Mouse (Mus musculus) neural tube, embryonic 11.5 days (tissue): ENCODE measurements around the gene Neto2. TPM values are rescaled to one million over a fixed set of nuclear protein-coding genes. Genes with fewer than 3 reads are reported as not detected.
A peak's percentile ranks its signal among the peaks of the same experiment; 100 is the strongest.

Experiments
- ATAC-seq: fragments of 200-750 bp; cut with Nextera tagmentation; 2 replicates; pipeline ENCODE4 v1.8.0; 2017; ENCODE audit warnings: moderate number of reproducible peaks, mild to moderate bottlenecking, moderate TSS enrichment, moderate library complexity; ENCODE audit not compliant: insufficient read depth, low FRiP score, low TSS enrichment
- DNase-seq: peaks from one replicate; pipeline ENCODE4 v3.0.0-alpha.2; 2015; ENCODE audit warnings: low spot score
- H3K27ac ChIP-seq: fragments of 300-500 bp; sonication (generic); 2 replicates; pipeline ENCODE4 v1.5.1; 2014; ENCODE audit warnings: low read depth, mild to moderate bottlenecking, low read length
- H3K27me3 ChIP-seq: fragments of 300-500 bp; sonication (generic); 2 replicates; pipeline ENCODE4 v1.6.1; 2014; ENCODE audit warnings: mild to moderate bottlenecking, low read length, mixed read lengths; ENCODE audit not compliant: control insufficient read depth, insufficient read depth
- H3K36me3 ChIP-seq: fragments of 300-500 bp; sonication (generic); 2 replicates; pipeline ENCODE4 v1.6.1; 2014; ENCODE audit warnings: mild to moderate bottlenecking, low read length, moderate library complexity, mixed read lengths; ENCODE audit not compliant: control insufficient read depth, insufficient read depth
- H3K4me1 ChIP-seq: fragments of 300-500 bp; sonication (generic); 2 replicates; pipeline ENCODE4 v1.6.1; 2014; ENCODE audit warnings: low read length, mixed read lengths; ENCODE audit not compliant: control insufficient read depth, insufficient read depth
- H3K4me2 ChIP-seq: fragments of 300-500 bp; sonication (generic); 2 replicates; pipeline ENCODE4 v1.6.1; 2014; ENCODE audit warnings: low read depth, mild to moderate bottlenecking, moderate library complexity
- H3K4me3 ChIP-seq: fragments of 300-500 bp; sonication (generic); 2 replicates; pipeline ENCODE4 v1.5.1; 2014; ENCODE audit warnings: low read depth, low read length
- H3K9ac ChIP-seq: fragments of 300-500 bp; sonication (generic); 2 replicates; pipeline ENCODE4 v1.6.1; 2014; ENCODE audit warnings: mild to moderate bottlenecking, low read length
- H3K9me3 ChIP-seq: fragments of 300-500 bp; sonication (generic); 2 replicates; pipeline ENCODE4 v1.6.1; 2016; ENCODE audit warnings: low read length; ENCODE audit not compliant: control insufficient read depth
- WGBS: fragments of 180-500 bp; shearing (Covaris S2); extraction: QIAGEN DNeasy Blood & Tissue Kit; methylation state at CpG from one replicate; pipeline ENCODE4 v1.1.7; 2014; 5-methylcytosine and 5-hydroxymethylcytosine counted together
- polyA plus RNA-seq: library from polyadenylated mRNA; unstranded; fragments of >200 nt; fragmentation: Nextera tagmentation; extraction: Ambion mirVana; gene quantifications from 2 replicates; pipeline ENCODE4 v1.2.1, GENCODE M21; 2014

The Neto2 gene
- polyA plus RNA-seq, 1 experiment from 2014 or later, result 28.5 TPM

DNA sequence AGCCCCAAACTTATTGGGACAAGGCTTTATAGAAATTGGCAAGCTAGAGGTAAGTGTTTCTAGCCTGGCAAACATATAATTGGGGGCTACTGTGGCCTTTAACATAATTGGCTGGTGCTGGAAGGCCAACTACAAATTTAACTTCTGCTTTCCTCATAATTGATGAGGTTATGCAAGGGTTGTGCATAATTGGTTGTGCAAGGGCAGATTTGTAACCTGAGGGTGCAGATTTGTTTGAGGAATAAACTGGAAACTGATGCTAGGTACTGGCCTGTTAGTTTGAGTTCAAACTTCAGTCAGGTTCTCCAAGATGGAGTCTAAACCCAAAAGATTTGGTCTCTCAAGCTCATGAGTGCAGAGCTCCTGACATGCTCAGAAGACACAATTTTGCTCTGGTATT lies 92.9 kb downstream of the Neto2 start:
- H3K4me1 ChIP-seq, result no peaks in the 10 kb centered on the region
- no peaks in the 10 kb centered on the region for H3K27me3 ChIP-seq
- no peaks in the 10 kb centered on the region for H3K9me3 ChIP-seq
- H3K4me3 ChIP-seq, result no peak overlapping the region
- no peak for DNase-seq
- no peaks in the 10 kb centered on the region for H3K36me3 ChIP-seq
- ATAC-seq, result no peak
- no peak overlapping the region for H3K27ac ChIP-seq
- no peak overlapping the region for H3K4me2 ChIP-seq
- no peak overlapping the region for H3K9ac ChIP-seq

DNA sequence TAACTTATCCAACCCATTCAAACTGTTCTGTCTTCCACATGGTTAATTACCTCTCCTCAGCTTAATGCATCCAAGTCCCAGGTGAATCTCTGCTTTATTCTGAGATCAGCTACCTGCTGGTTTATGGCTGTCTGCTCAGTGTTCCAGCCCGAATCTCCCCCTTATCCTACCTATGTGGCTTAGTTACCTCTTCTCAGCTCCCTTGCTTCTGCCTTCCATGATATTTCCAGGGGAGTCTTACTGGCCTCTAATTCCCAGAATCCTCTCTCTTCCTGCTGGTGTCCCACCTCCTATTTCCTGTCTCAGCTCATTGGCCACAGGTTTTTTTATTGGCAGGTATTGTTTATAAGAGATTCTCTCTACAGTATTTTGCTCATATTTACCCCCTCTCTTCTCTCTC lies 93.8 kb downstream of the Neto2 start:
- H3K9me3 ChIP-seq, result no peaks in the 10 kb centered on the region
- ATAC-seq (no peak), DNase-seq (no peak)
- no peaks in the 10 kb centered on the region for H3K27me3 ChIP-seq
- H3K9ac ChIP-seq, result no peak overlapping the region
- no peak overlapping the region for H3K4me3 ChIP-seq
- H3K36me3 ChIP-seq, result no peaks in the 10 kb centered on the region
- H3K4me2 ChIP-seq, result no peak overlapping the region
- 61% methylated on average over 1 of the region's 1 CpGs for WGBS
- no peaks in the 10 kb centered on the region for H3K4me1 ChIP-seq
- no peak overlapping the region for H3K27ac ChIP-seq

DNA sequence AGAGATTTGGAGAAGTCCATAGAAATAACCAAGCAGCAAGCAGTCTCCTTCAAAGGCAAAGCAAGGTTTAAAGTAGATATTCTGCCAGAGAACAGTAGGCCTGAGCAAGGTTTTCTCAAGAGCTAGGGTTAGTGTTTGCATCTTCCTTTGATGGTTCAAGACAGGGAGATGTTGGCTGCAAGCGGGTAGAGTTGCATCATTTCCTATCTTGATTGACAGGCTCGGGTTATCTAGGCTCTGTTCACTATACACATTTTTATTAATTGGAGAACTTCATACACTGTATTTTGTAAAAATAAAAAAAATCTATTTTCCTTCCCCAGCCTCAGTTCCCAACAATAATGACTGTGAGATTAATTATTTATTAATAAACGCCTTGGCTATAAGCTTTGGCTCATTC lies 94.2 kb downstream of the Neto2 start:
- ATAC-seq (no peak), DNase-seq (no peak)
- no peak overlapping the region for H3K27ac ChIP-seq
- H3K9ac ChIP-seq, result no peak overlapping the region
- H3K4me2 ChIP-seq, result no peak overlapping the region
- 86% methylated on average over 3 of the region's 3 CpGs for WGBS
- no peaks in the 10 kb centered on the region for H3K27me3 ChIP-seq
- H3K4me3 ChIP-seq, result no peak overlapping the region
- H3K9me3 ChIP-seq, result no peaks in the 10 kb centered on the region
- no peaks in the 10 kb centered on the region for H3K4me1 ChIP-seq
- H3K36me3 ChIP-seq, result no peaks in the 10 kb centered on the region

DNA sequence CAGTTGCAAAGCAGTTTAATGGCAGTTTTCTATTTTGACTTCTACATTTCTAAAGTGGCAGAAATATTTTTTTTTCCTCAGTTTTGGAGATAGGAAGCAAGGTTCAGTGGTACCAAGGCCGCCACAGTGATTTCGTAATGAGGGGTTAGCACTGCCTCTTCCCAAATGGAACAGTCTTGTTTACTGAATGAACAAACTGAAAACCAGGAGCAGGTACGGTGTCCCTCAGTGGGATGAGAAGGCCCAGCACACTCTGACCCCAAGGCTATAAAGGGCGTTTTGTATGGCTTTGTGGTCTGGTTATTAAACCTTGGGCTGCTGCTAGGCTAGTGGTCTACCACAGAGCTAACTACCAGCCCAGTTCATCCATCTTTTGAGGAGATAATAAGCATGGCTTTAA lies 96.5 kb downstream of the Neto2 start:
- Histone ChIP-seq H3K4me2 (no peak overlapping the region), H3K36me3 (no peaks in the 10 kb centered on the region), H3K4me3 (no peak overlapping the region), H3K9me3 (no peaks in the 10 kb centered on the region), H3K27ac (no peak overlapping the region), H3K9ac (no peak overlapping the region), H3K4me1 (no peaks in the 10 kb centered on the region), H3K27me3 (no peaks in the 10 kb centered on the region)
- DNase-seq (no peak), ATAC-seq (no peak)
- WGBS, result 85% methylated on average over 4 of the region's 4 CpGs

DNA sequence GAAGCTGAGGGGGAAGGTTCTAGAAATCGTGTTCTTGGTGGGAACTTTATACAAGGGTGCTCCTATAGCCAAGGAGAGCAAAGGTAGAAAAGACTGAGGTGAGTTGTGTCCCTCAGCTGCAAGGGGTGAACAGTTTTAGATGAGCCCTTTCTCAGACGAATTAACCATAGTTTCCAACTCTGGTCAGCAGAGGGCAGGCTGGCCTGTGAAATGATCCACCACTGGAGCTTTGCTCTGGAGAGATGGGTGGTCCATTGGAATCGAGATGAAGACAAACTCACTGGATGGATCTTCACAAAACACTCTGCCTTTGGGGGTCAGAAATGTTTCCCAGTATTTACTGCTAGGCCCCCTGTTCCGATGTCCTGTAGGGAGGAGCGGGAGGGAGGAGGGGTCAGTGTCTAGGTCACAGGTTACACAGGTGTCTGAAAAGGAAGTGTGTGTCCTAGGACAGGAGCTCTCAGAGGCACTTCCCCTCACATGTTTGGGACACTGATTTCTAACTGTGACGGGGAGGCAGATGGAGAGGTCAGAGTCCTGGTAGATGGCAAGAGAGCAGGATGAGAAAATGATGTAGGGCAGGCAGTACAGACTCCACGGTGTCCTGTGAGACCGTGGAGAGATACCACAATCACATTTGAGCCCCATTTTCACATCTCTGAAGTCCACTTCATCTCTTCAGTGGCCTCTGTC lies 97.4 kb downstream of the Neto2 start:
- Histone ChIP-seq H3K36me3 (no peaks in the 10 kb centered on the region), H3K9me3 (no peaks in the 10 kb centered on the region), H3K4me2 (no peak overlapping the region), H3K4me3 (no peak overlapping the region), H3K4me1 (no peaks in the 10 kb centered on the region), H3K27ac (no peak overlapping the region), H3K27me3 (no peaks in the 10 kb centered on the region), H3K9ac (no peak overlapping the region)
- peak; percentile 74 for DNase-seq
- 44% methylated on average over 8 of the region's 8 CpGs for WGBS
- no peak for ATAC-seq

DNA sequence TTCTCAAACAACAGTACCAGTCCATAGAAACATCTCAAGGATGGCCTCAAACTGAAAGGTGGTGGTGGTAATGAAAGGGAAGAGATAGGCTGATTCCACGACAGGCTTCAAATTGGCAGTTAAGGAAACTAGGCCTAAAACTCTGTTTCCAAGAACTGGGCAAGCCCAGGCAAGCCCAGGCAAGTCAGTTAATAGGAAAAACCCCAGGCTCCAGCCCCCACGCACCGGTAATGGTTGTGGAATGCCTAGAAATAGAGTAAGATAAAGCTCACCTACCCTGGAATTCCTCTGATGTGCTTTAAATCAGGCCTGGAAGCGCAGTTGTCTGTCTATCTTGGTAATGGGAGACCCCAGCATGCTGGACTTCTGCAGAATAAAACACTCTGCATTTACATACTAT lies 98.0 kb downstream of the Neto2 start:
- H3K36me3 ChIP-seq, result no peaks in the 10 kb centered on the region
- no peak overlapping the region for H3K4me3 ChIP-seq
- H3K4me2 ChIP-seq, result no peak overlapping the region
- no peak overlapping the region for H3K27ac ChIP-seq
- no peaks in the 10 kb centered on the region for H3K9me3 ChIP-seq
- H3K9ac ChIP-seq, result no peak overlapping the region
- WGBS, result 80% methylated on average over 4 of the region's 4 CpGs
- no peaks in the 10 kb centered on the region for H3K27me3 ChIP-seq
- DNase-seq (no peak), ATAC-seq (no peak)
- no peaks in the 10 kb centered on the region for H3K4me1 ChIP-seq

DNA sequence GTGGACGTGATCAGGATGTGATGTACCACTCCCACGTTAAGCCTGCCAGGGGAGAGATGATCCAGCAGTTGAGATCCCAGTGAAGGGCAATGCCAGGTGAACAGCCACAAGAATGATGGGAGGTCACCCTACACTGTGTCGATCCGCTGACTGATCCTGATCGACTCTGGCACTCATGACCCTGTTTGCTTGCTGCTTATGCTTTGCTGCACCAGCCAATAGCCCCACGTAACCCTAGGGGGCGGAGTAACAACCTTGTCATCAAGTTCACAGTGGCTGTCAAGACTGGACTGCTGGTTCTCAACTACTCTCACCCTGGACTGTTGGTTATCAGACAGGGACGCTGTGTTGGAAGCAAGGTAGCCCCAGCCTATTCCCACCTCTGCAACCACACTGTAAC lies 99.0 kb downstream of the Neto2 start:
- no peak overlapping the region for H3K4me3 ChIP-seq
- no peaks in the 10 kb centered on the region for H3K36me3 ChIP-seq
- DNase-seq, result no peak
- H3K4me2 ChIP-seq, result no peak overlapping the region
- no peaks in the 10 kb centered on the region for H3K4me1 ChIP-seq
- no peaks in the 10 kb centered on the region for H3K27me3 ChIP-seq
- no peak for ATAC-seq
- 82% methylated on average over 8 of the region's 8 CpGs for WGBS
- no peak overlapping the region for H3K9ac ChIP-seq
- no peak overlapping the region for H3K27ac ChIP-seq
- no peaks in the 10 kb centered on the region for H3K9me3 ChIP-seq

DNA sequence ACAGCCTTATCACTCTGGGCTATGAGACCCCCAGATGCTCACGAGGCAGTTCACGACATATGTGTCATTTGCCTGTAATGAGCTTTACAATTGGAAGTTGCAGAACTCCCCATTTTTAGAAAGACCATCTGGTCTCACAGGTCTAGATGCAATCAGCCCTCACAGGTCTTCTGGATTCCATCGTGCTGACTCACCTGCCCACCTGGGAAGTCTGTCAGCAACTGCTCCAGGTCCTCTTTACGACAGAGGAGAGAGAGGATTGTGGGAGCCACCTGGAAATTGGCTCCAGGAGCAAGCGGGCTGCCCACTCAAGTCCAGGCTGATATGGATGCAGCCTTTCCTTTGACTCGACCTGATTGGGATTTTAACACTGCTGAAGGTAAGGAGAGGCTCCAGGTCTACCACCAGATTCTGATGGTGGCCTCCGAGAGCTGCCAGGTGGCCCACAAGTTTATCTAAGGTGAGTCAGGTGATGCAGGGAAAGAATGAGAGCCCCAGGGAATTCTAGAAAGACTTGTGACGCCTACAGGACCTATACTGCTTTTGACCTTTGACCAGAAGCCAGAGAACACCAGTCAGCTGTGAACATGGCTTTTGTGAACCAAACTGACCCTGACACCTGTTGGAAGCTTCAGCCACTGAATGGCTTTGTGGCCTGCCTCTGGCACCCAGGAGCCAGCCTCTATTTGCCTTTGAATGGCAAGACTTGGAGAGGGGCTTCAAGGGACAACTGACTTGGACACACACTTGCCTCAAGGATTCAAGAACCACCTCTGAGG lies 103.1 kb downstream of the Neto2 start:
- no peak overlapping the region for H3K27ac ChIP-seq
- H3K27me3 ChIP-seq, result no peaks in the 10 kb centered on the region
- 67% methylated on average over 8 of the region's 8 CpGs for WGBS
- DNase-seq, result no peak
- ATAC-seq, result no peak
- H3K9ac ChIP-seq, result no peak overlapping the region
- H3K4me3 ChIP-seq, result no peak overlapping the region
- no peak overlapping the region for H3K4me2 ChIP-seq
- no peaks in the 10 kb centered on the region for H3K36me3 ChIP-seq
- no peaks in the 10 kb centered on the region for H3K9me3 ChIP-seq
- no peaks in the 10 kb centered on the region for H3K4me1 ChIP-seq

DNA sequence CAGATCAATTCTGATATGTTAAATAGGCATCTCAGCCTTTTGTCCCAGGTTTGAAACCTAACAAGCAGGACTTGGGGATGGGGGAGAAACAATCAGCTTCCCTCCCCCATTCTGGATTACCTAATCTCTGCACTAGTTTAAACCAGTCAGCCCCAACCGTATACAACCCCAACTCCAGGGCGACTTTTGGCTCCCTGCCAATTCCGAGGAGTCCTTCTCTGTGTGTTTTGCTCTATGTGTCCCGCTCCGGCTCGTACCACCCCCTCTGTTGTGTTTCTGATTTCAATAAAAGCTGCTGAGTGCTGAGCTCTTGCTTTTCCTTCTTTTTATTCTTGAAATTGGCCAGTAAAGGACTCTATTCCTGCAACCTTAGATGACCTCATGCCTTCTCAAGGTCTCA lies 105.3 kb downstream of the Neto2 start:
- no peak for DNase-seq
- Histone ChIP-seq H3K4me1 (no peaks in the 10 kb centered on the region), H3K4me3 (no peak overlapping the region), H3K27me3 (no peaks in the 10 kb centered on the region), H3K9ac (no peak overlapping the region), H3K4me2 (no peak overlapping the region), H3K27ac (no peak overlapping the region), H3K9me3 (no peaks in the 10 kb centered on the region), H3K36me3 (no peaks in the 10 kb centered on the region)
- WGBS, result 71% methylated on average over 6 of the region's 6 CpGs
- ATAC-seq, result no peak
